Mouse (Mus musculus) thymus, postnatal 14 days (tissue): ENCODE results near the gene 4930402H24Rik.

ENCODE experiments used
- DNase-seq: peaks from one replicate; pipeline ENCODE4 v3.0.0; 2021

The 4930402H24Rik gene

DNA sequence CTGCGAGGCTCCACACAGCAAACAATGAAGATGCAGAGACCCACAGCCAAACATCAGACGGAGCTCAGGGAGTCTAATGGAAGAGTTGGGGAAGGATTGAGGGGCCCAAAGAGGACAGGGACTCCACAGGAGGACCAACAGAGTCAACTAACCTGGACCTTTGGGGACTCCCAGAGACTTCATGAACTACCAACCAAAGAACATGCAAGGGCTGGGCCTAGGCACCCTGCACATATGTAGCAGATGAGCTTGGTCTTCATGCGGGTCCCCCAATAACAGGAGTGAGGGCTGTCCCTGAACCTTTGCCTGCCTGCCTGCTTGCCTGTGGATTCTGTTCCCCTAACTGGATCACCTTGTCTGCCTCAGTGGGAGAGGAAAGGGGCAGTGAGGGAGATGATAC lies 101.1 kb downstream of the 4930402H24Rik start:
- no peak for DNase-seq

DNA sequence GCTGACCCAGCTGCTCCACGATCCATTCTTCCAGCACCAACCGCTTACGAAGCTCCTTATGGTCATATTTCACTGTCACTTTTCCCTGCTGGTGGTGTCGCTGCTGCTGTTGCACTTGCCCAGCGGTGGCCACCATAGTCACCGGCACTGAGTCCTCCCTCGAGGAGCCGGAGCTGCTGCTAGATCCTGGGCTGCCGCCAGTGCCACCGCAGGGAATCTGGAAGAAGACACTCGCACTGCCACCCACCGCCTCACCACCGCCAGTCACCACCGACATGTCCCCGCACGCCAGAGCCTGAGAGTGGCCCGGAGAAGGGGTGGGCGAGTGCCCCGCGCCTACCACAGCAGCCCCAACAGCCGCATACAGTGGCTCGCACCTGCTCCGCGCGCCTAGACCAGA lies 102.5 kb downstream of the 4930402H24Rik start:
- no peak for DNase-seq

- no peak for DNase-seq
Observed at GRCm38 (mm10) chr2:130795731-130796130, 110.5 kb downstream of the 4930402H24Rik start.

DNA sequence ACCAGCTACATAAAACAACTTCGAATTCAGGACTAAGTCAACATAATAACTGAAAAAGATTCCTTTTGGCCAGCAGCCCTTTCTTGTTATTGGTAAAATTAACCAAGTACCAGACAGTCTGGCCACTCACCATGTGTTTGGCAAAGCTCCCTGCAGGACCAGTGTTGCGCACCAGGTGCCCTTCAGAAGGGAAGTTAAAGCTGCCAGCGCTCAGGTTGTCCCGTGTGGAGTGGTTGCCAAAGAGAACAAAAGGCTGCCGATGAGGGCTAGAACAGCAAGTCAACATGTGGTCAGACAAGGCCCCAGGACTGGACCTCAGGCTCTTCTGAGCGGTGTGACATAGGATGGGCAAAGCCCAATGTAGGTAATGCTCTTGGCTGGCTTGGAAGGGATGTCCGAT lies 114.5 kb downstream of the 4930402H24Rik start:
- no peak for DNase-seq

DNA sequence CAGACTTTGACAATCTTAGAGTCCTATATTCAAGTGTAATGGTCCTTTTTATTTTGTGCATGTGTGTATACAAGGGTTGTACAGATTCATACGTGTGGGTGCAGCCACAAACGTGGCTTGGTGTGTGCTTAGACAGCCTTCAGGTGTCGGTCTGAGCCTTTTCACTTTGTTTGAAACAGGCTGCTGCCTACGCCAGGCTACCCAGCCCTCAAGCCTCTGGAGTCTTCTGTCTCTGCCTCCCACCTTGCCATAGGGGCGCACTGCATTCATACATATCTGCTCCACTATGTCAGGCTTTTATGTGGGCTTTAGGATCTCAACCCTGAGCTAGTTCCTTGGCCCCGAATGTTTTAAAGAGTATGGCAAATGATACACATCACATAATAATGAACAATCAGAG lies 116.6 kb downstream of the 4930402H24Rik start:
- DNase-seq, result no peak

DNA sequence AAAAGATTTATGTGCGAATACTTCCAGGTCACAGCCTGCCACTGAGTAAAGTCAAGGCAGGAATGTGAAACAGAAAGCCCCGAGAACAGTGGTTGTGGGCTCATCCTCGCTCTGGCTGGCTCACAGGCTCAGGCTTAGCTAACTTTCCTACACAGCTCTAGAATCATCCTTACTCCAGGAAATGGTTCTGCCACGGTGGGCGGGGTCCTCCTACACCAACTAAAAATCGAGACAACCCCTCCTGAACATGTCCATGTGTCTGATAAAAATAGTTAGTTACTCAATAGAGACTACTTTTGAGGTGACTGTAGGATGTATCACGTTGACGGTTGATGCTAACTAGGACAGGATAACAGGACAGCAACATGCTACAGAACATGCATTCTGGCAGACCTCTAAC lies 117.2 kb downstream of the 4930402H24Rik start:
- no peak for DNase-seq

GRCm38 (mm10) chr2:130784939-130785338 lies 121.3 kb downstream of the 4930402H24Rik start:
- no peak for DNase-seq

GRCm38 (mm10) chr2:130780615-130781303 lies 125.4 kb downstream of the 4930402H24Rik start:
- DNase-seq, result no peak

DNA sequence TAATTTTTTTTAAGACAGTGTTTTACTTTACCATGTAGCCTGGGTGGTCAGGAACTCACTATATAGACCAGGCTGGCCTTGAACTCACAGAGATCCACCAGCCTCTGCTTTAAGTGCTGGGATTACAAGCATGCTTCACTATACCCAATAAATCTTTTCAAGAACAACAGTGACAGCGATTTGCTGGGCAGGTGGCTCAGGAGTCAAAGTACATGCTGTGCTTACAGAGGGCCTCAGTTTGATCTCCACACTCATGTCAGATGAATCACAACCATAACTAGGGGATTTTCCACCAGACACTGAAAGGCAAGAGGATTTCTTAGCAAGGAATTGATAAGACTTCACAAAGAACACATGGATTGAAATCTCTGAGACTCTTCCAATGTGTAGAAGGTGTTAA lies 126.3 kb downstream of the 4930402H24Rik start:
- DNase-seq, result no peak

DNA sequence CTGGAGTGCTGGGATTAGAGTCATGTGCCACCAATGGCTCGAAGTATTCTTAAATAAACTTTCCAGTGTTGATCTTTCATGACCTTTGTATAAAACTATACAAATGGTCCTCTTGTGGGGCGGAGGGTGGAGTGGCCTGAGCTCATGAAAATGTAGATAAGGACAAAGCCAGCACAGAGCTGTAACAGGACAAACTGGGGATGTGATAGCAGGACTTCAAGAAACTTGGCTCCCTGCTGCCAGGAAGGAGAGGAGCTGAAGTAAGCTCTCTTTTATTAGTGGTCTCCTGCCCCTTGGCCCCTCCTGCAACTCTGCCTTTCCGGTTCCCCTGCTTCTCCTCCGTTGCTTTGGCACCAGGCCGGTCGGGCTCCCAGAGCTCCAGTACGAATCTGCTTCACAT lies 129.6 kb downstream of the 4930402H24Rik start:
- no peak for DNase-seq

GRCm38 (mm10) chr2:130767483-130767882 lies 138.7 kb downstream of the 4930402H24Rik start:
- peak; percentile 16 for DNase-seq

GRCm38 (mm10) chr2:130765396-130765795 lies 140.8 kb downstream of the 4930402H24Rik start:
- no peak for DNase-seq

- DNase-seq, result no peak
Observed at GRCm38 (mm10) chr2:130760876-130761275, 145.3 kb downstream of the 4930402H24Rik start.

DNA sequence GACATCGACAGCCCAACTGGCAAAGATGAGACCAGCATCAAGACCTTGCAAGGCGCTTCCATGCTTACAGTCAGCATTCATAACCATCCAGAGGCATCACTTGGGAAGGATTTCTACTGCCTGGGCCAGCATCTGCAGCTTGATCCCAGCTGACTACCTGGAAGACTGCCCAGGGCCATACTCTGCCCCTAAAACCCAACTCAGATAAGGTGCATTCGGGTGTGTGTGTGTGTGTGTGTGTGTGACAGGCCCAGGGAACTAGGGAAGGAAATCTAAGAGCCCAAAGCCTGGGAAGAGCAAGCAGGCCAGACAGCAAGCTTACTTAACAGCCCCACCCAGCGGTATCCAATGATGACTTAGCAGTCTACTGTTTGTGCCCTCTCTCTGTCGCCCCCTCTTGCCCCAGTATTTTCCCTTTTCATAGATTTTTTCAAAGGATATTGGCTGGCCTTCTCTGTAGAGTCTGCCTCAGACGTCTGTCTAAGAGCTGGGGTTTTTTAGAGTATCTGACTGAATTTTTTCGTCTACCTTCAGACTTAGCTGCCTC lies 151.1 kb downstream of the 4930402H24Rik start:
- no peak for DNase-seq

DNA sequence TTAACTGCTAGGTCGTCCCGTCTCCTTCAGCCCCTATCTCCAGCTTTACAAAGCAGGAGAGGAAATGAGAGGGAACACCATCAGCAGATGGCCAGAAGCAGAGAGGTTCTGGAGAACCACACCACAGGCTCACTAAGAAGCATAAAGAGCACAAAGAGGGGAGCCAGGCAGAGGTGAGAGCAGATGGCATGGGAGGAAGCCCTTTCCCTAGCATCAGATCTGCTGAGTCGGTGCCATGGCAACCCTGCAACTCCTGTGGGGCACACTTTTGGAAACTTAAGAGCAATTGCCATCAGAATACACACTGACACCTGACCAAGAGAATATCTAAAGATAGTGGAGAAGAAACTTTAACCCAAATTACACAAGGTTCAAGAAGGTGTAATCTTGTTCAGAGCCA lies 151.6 kb downstream of the 4930402H24Rik start:
- DNase-seq, result no peak

- DNase-seq, result no peak
Observed at GRCm38 (mm10) chr2:130750449-130750848, 155.8 kb downstream of the 4930402H24Rik start.

DNA sequence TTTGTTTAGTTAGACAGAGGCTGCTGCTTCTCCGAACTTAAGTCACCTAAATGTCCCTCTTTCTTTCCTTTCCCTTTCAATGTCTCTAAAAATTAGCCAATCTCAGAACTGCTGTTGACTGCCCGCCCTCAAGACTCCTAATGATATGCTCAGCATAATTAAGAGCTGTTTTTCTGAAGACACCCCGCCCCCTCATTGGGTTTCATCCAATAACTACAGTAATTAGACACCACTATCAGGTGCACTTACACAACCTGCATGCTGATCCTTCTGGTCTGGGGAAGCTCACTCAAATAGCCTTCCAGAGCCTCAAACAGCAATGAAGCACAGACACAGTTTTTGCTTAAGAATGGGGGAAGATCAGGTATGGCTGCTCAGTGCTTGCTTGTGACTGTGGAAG lies 156.5 kb downstream of the 4930402H24Rik start:
- DNase-seq, result no peak

- DNase-seq, result no peak
Observed at GRCm38 (mm10) chr2:130743576-130743975, 162.6 kb downstream of the 4930402H24Rik start.

DNA sequence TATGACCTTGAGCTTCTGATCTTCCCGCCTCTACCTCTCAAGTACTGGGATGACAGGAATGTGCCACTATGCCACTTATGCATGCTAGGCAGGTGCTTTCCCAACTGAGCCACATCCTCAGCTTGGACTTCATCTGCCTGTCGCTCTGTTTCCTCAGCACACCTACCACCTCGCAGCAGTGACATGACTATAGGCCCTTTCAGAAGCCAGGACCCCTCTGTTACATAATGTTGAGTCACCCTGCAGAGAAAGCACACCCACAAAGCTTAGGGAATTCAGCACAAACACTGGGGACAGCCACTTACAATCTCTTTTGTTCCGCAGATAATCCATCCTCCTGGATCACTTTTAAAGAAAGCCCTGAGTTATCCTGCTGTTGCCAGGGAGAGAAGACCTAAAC lies 166.1 kb downstream of the 4930402H24Rik start:
- no peak for DNase-seq

DNA sequence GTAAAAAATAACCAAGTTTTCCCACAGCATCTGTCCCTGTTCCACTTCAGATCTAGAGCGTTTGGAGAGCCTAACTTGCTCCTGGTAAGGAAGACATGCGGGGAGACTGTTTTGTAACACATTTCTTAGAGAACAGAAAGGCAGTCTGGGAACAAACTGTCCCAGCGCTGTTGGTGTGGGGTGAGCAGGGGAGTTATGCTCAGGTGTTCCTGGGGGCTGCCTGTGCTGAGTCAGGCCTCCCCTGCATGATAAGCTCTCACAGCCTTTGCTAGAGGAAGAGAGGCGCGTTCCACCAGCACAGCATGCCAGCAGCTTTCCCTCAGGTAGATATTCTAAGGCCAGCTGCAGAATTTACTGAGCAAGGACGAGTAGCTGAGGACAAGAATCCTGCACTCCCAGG lies 168.2 kb downstream of the 4930402H24Rik start:
- no peak for DNase-seq

DNA sequence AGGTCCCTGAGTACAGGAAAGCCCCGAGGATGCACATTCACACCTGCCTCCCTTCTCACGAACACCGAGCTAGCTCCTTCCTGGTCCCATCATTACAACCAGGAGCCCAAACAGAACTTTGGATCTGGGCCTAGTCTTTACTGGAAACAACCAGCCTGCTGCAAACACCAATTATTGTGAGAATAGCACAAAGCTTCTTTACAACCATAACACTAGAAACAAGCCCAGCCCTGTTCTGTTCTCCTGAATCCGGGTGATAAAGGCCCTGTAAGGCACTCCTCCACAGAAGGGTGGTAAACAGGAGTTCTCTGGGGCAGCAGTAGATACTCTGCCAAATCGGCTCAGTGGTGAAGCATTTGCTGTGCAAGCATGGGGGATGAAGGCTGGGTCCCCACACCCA lies 170.9 kb downstream of the 4930402H24Rik start:
- no peak for DNase-seq

- no peak for DNase-seq
Observed at GRCm38 (mm10) chr2:130733444-130733843, 172.8 kb downstream of the 4930402H24Rik start.

DNA sequence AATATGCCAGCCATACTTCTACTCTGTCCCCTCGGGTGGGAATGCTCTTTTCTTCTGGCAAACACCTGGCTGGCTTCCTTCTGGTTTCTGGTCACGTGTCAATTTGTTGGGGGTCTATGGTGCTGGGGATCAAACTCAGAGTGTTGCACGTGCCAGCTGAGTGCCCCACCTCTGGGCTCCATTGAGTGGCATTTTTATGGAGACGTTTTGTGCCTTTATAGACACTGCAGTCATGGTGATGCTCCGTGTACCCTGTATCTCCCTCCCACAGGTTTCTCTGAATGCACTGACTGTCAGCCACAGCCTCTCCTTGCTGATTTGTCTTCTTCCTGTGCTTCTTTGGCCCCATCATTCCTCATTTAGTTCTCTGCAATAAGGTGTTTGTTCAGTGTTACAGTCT lies 174.4 kb downstream of the 4930402H24Rik start:
- DNase-seq, result no peak

- no peak for DNase-seq
Observed at GRCm38 (mm10) chr2:130730746-130731145, 175.5 kb downstream of the 4930402H24Rik start.
